Comparison of ENCODE assay signal across 10 mouse cellular contexts in the genomic region with DNA sequence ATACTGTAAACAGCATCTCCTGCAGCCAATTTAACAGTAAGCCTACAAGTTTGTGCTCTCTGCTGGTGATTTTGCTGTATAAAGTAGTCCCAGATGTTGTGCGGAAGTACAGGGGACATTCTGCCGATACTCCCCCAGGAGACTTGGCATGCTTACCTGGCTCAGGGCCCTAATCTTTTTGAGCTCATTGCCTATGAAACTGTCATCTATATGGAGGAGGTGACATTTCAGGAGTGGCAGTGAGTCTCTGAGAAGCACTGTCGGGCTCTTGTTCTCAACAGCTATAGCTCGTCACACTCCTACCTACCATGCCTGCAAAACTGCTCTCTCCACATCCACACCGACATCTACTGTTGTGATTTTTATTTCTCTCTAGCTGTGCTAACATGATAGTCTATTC.
DNase-seq lines count a peak whose midpoint lies in the region.
"Had no signal": no experiment of that assay in that cellular context is flagged by ENCODE, and none has a peak within 500 bp of the region (broad histone marks: within the 10 kb centered on the region; RNA-seq: fewer than 3 reads in every experiment).

No protein-coding gene starts in this region.

- peak; percentile 30 to 36 for DNase-seq in cerebellum, postnatal 10 days
- DNase-seq in cerebellum, adult 18-20 months, result no peak
- DNase-seq in right cerebral cortex, adult 18-20 months, result peak; percentile 68
- no peak for DNase-seq in right cerebral cortex, postnatal 4 days
- DNase-seq in right cerebral cortex, postnatal 10 days (ENCODE audit: low spot score in 2 of 2), result peak; percentile 51 to 57
- no peak for DNase-seq in heart, postnatal 14 days
- DNase-seq in adrenal gland, adult 2 months, result no peak
- no peak for DNase-seq in retina, postnatal 1 day
- DNase-seq: adrenal gland, postnatal 10 days; gastrocnemius, adult 2 months had no signal

- intact Hi-C loops in heart, postnatal 14 days (cut with DNase I), result no loop called here

Comparison
In these comparisons a context has a peak if more than half of its experiments do, and no peak if none do; other contexts are left out.
1. DNase-seq: peak in cerebellum, postnatal 10 days (2 of 2), right cerebral cortex, adult 18-20 months (single experiment) and right cerebral cortex, postnatal 10 days (2 of 2); none in cerebellum, adult 18-20 months (0 of 2), right cerebral cortex, postnatal 4 days (single experiment), heart, postnatal 14 days (0 of 2), adrenal gland, adult 2 months (single experiment) and retina, postnatal 1 day (single experiment).